Mouse (Mus musculus): Measurements from ENCODE around the gene Spint3.

- TF ChIP-seq GATA1 (IDR thresholded peaks at IDR 0.05; ENCODE audit: low read length) (no peak), TAL1 (IDR thresholded peaks at IDR 0.05; ENCODE audit: low read length) (no peak)
Observed at GRCm38 (mm10) chr2:164567460-164567859, 5.8 kb downstream of the Spint3 start.

All from erythroblast, embryonic 14.5 days (primary cell).